Mouse (Mus musculus) cerebellum, postnatal 25 days (tissue): ENCODE results near the gene Ccl28.
"Not testable (repeated sequence)": the region's sequence is repeated elsewhere in the genome, so short reads cannot be mapped to it uniquely, and the experiment has no call there.

Experiments
- DNase-seq, 2 experiments: peaks; one replicate each; pipeline ENCODE4 v3.0.0; 2021; ENCODE audit warnings: mixed read lengths in 2 of 2

Ccl28 gene

GRCm38 (mm10) chr13:119623634-119624033, at the start of gene Ccl28:
TSS of gene Ccl28 (plus strand) at chr13:119623819.
- no peak for DNase-seq

GRCm38 (mm10) chr13:119596321-119597211, 27.1 kb upstream of the Ccl28 start:
- DNase-seq = peak in 1 of 2 experiments; percentile 33

- not testable (repeated sequence) for DNase-seq
Measured at GRCm38 (mm10) chr13:119598466-119598865, 25.2 kb upstream of the Ccl28 start.

- DNase-seq = peak; percentile 16 to 22
Measured at GRCm38 (mm10) chr13:119599066-119599465, 24.6 kb upstream of the Ccl28 start.

GRCm38 (mm10) chr13:119599498-119599897, 24.1 kb upstream of the Ccl28 start:
- not testable (repeated sequence) for DNase-seq

- DNase-seq = peak in 1 of 2 experiments; percentile 26
Measured at GRCm38 (mm10) chr13:119600166-119600565, 23.5 kb upstream of the Ccl28 start.

GRCm38 (mm10) chr13:119602688-119603331, 20.8 kb upstream of the Ccl28 start:
- peak; percentile 39 to 78 for DNase-seq

GRCm38 (mm10) chr13:119603890-119604289, 19.7 kb upstream of the Ccl28 start:
- DNase-seq = not testable (repeated sequence)

- not testable (repeated sequence) for DNase-seq
Measured at GRCm38 (mm10) chr13:119604322-119604721, 19.3 kb upstream of the Ccl28 start.

GRCm38 (mm10) chr13:119618841-119619240, 4.8 kb upstream of the Ccl28 start:
- no peak for DNase-seq

- DNase-seq = no peak
Measured at GRCm38 (mm10) chr13:119619735-119620134, 3.9 kb upstream of the Ccl28 start.

- DNase-seq = peak in 1 of 2 experiments; percentile 45
Measured at GRCm38 (mm10) chr13:119625952-119626351, 2.3 kb downstream of the Ccl28 start.

- DNase-seq = peak; percentile 88 to 94
Measured at GRCm38 (mm10) chr13:119631482-119632155, 8.0 kb downstream of the Ccl28 start.

GRCm38 (mm10) chr13:119632156-119632548, 8.5 kb downstream of the Ccl28 start:
- DNase-seq = no peak

GRCm38 (mm10) chr13:119635496-119635895, 11.9 kb downstream of the Ccl28 start:
- DNase-seq = no peak

GRCm38 (mm10) chr13:119637837-119638236, 14.2 kb downstream of the Ccl28 start:
- DNase-seq = no peak

- no peak for DNase-seq
Measured at GRCm38 (mm10) chr13:119638449-119638848, 14.8 kb downstream of the Ccl28 start.

- no peak for DNase-seq
Measured at GRCm38 (mm10) chr13:119639302-119639701, 15.7 kb downstream of the Ccl28 start.

GRCm38 (mm10) chr13:119640504-119640903, 16.9 kb downstream of the Ccl28 start:
- peak in 1 of 2 experiments; percentile 54 for DNase-seq

GRCm38 (mm10) chr13:119641145-119641544, 17.5 kb downstream of the Ccl28 start:
- DNase-seq = no peak

- no peak for DNase-seq
Measured at GRCm38 (mm10) chr13:119644769-119645168, 21.1 kb downstream of the Ccl28 start.

- DNase-seq = no peak
Measured at GRCm38 (mm10) chr13:119646511-119646910, 22.9 kb downstream of the Ccl28 start.
